Mouse (Mus musculus) embryonic facial prominence, embryonic 10.5 days (tissue): ENCODE measurements around the gene Zfp74. TPM values are rescaled to one million over a fixed set of nuclear protein-coding genes. Genes with fewer than 3 reads are reported as not detected.
"Not testable (repeated sequence)": the region's sequence is repeated elsewhere in the genome, so short reads cannot be mapped to it uniquely, and the experiment has no call there.

Source experiments
- DNase-seq: peaks from one replicate; pipeline ENCODE4 v3.0.0-alpha.2; 2017; ENCODE audit warnings: low spot score
- H3K27ac ChIP-seq: fragments of 300-500 bp; sonication (generic); replicated peaks from 2 replicates; pipeline ENCODE4 v1.5.1; 2016; ENCODE audit warnings: mild to moderate bottlenecking
- H3K27me3 ChIP-seq: fragments of 300-500 bp; sonication (generic); replicated peaks from 2 replicates; pipeline ENCODE4 v1.6.1; 2016; ENCODE audit warnings: low read depth, mild to moderate bottlenecking; ENCODE audit not compliant: poor library complexity, severe bottlenecking
- H3K36me3 ChIP-seq: fragments of 300-500 bp; sonication (generic); replicated peaks from 2 replicates; pipeline ENCODE4 v1.6.1; 2016; ENCODE audit warnings: mild to moderate bottlenecking, moderate library complexity
- H3K4me1 ChIP-seq: fragments of 300-500 bp; sonication (generic); 2 replicates; pipeline ENCODE4 v1.6.1; 2016
- H3K4me3 ChIP-seq: fragments of 300-500 bp; sonication (generic); 2 replicates; pipeline ENCODE4 v1.5.1; 2016; ENCODE audit warnings: mild to moderate bottlenecking, moderate library complexity
- H3K9me3 ChIP-seq: fragments of 300-500 bp; sonication (generic); 2 replicates; pipeline ENCODE4 v1.6.1; 2016; ENCODE audit warnings: mild to moderate bottlenecking
- WGBS: fragments of 180-500 bp; shearing (Covaris S2); methylation state at CpG from one replicate; pipeline ENCODE4 v1.1.7; 2016; 5-methylcytosine and 5-hydroxymethylcytosine counted together
- polyA plus RNA-seq: library from polyadenylated mRNA; unstranded; fragments of >200 nt; fragmentation: Nextera tagmentation; extraction: Ambion mirVana; gene quantifications from 2 replicates; pipeline ENCODE4 v1.2.1, GENCODE M21; 2016

Gene Zfp74
- polyA plus RNA-seq, 1 experiment from 2014 or later, result 14.7 TPM

DNA sequence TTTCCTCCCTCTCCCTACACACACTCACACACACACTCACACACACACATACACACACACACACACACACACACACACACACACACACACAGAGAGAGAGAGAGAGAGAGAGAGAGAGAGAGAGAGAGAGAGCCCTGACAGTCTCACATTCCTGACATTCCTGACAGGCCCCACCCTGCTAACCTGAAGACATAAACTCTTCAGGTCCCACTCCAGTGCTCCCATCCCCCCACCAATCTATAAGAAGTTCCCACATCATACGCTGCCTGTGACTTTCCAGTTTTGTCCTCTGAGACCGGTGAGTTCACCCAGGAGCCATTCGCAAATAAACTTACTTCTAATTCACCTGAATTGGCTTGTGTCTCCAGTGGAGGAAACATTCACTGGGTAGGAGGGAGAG, 28.0 kb upstream of the Zfp74 start:
- 81% methylated on average over 3 of the region's 3 CpGs for WGBS
- Histone ChIP-seq H3K4me3 (no peak overlapping the region), H3K36me3 (peaks cover 15% of the 10 kb centered on the region), H3K27ac (no peak overlapping the region), H3K27me3 (no peaks in the 10 kb centered on the region), H3K9me3 (0 out of 2 replicates have a peak, but pooled peaks cover 2% of the 10 kb centered on the region), H3K4me1 (peaks cover 27% of the 10 kb centered on the region)
- peak; percentile 15 for DNase-seq

DNA sequence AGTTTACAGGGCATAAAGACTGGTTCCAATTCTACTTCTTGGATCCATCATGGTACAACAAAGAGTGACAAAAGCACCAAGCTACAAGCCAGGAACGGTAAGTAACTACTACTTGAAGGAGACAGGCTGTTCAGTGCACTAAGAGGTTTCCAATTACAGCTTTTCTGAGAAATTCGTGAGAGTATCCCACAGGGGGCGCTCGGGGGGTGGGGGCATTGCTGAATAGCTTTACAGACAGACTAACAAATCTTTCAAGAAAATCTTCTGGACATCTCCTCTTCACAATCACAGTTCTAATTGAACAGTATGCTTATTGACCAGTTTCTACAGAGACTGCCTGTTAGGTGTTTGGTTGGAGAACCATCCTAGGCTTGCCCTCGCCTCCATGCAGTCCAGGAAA, 27.6 kb upstream of the Zfp74 start:
- WGBS, result 49% methylated on average over 5 of the region's 5 CpGs
- Histone ChIP-seq H3K4me1 (peaks cover 27% of the 10 kb centered on the region), H3K27me3 (no peaks in the 10 kb centered on the region)

GRCm38 (mm10) chr7:29980761-29981160, 26.9 kb upstream of the Zfp74 start:
- H3K4me3 ChIP-seq, result no peak overlapping the region
- H3K4me1 ChIP-seq, result peaks cover 27% of the 10 kb centered on the region
- 0 out of 2 replicates have a peak, but pooled peaks cover 2% of the 10 kb centered on the region for H3K9me3 ChIP-seq
- peaks cover 4% of the 10 kb centered on the region for H3K36me3 ChIP-seq
- no peak overlapping the region for H3K27ac ChIP-seq
- 93% methylated on average over 1 of the region's 1 CpGs for WGBS
- H3K27me3 ChIP-seq, result no peaks in the 10 kb centered on the region
- DNase-seq, result no peak

More for the DNA sequence above, 27.6 kb upstream of the Zfp74 start:
- no peak overlapping the region for H3K27ac ChIP-seq
- DNase-seq, result peak; percentile 23
- peaks cover 11% of the 10 kb centered on the region for H3K36me3 ChIP-seq
- no peak overlapping the region for H3K4me3 ChIP-seq
- H3K9me3 ChIP-seq, result 0 out of 2 replicates have a peak, but pooled peaks cover 2% of the 10 kb centered on the region

- no peak for DNase-seq
- no peak overlapping the region for H3K27ac ChIP-seq
- H3K9me3 ChIP-seq, result peaks cover 6% of the 10 kb centered on the region; the same call in 1 of the 2 replicates
- no peaks in the 10 kb centered on the region for H3K4me1 ChIP-seq
- H3K36me3 ChIP-seq, result no peaks in the 10 kb centered on the region
- no peaks in the 10 kb centered on the region for H3K27me3 ChIP-seq
- 84% methylated on average over 9 of the region's 9 CpGs for WGBS
- H3K4me3 ChIP-seq, result no peak overlapping the region
Measured at GRCm38 (mm10) chr7:29970686-29971085, 16.8 kb upstream of the Zfp74 start.

DNA sequence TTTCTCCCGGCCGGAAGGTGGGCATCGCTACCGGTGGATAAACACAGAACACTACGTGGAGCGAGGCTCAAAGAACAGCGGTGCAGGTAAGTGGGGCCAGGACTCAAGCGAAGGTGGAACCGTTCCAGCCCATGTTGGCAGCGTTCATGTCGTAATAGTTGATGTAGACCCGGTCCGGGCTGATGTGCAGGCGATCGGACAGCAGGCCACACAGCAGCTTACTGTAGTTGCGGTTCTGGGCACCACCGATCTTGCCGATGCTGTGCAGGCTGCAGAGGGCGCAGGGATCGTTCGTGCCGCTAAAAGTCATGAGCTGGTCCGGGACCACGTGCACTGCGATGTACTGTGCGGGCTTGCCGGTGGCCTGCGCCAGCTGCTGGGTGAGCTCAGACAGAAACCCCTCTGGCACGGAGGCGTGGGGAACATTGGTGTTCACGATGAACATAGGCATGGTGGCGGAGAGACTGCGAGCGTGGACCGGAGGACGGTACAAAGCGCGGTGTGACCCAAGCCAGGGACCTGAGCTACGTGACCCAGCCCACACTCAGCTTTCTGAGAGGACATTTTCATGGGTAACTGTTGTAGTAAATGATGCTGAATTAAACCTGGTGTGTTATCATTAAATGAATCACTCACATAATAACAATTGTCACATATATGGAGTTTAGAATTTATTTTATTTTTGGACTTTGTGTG, 11.4 kb upstream of the Zfp74 start:
- not testable (repeated sequence) for H3K36me3 ChIP-seq, H3K27me3 ChIP-seq, H3K4me1 ChIP-seq, H3K27ac ChIP-seq, H3K4me3 ChIP-seq, DNase-seq
- WGBS, result 49% methylated on average over 39 of the region's 39 CpGs
- peaks cover 11% of the 10 kb centered on the region; the same call in 1 of the 2 replicates for H3K9me3 ChIP-seq

DNA sequence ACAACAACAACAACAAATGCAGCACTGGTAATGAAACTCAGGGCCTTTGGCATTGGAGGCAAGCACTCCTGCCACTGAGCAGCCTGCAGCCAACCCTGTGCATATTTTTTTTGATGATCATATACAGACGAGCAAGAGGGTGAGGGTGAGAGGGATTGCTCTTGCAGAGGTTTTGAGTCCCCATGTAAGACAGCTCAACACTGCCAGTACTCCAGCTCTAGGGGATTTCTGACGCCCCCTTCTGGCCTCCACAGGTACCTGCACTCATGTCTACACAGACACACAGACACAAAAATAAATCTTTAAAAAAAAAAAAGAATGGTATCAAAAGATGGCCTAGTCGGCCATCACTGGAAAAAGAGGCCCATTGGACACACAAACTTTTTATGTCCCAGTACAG, 5.1 kb upstream of the Zfp74 start:
- H3K27me3 ChIP-seq, result no peaks in the 10 kb centered on the region
- DNase-seq, result no peak
- no peaks in the 10 kb centered on the region for H3K36me3 ChIP-seq
- 0 out of 2 replicates have a peak, but pooled peaks cover 6% of the 10 kb centered on the region for H3K4me1 ChIP-seq
- H3K27ac ChIP-seq, result no peak overlapping the region
- 49% methylated on average over 3 of the region's 3 CpGs for WGBS
- H3K4me3 ChIP-seq, result no peak overlapping the region
- H3K9me3 ChIP-seq, result 0 out of 2 replicates have a peak, but pooled peaks cover 2% of the 10 kb centered on the region

DNA sequence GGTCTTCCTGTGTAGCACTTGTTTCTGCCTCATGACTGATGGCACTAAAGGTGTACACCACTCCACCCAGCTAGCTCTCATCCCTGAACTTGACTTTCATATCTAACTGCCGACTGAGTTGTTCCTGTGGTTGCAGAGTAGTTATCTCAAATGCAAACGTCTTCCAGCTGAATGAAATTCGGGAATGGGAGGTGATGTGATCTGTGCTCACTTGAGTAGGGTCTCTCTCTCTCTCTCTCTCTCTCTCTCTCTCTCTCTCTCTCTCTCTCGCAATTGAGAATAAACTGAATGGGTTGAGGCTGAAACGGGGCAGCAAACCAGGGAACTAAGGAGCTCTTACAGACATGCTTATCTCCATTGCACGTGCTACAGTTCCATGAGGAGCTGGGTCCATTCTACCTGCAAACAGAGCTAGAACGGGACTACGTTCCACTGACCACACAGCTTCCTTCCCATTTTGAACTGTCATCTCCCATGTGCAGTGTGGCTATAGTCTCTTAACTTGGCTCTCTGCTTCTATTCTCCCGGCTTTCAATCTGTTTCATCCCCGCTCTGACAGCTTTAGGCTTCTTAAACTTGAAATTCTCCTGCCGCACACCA, 4.3 kb upstream of the Zfp74 start:
- Histone ChIP-seq H3K27me3 (no peaks in the 10 kb centered on the region), H3K9me3 (0 out of 2 replicates have a peak, but pooled peaks cover 2% of the 10 kb centered on the region), H3K27ac (no peak overlapping the region), H3K36me3 (no peaks in the 10 kb centered on the region), H3K4me1 (peaks cover 6% of the 10 kb centered on the region; the same call in 1 of the 2 replicates), H3K4me3 (no peak overlapping the region)
- 89% methylated on average over 11 of the region's 11 CpGs for WGBS
- DNase-seq, result no peak

DNA sequence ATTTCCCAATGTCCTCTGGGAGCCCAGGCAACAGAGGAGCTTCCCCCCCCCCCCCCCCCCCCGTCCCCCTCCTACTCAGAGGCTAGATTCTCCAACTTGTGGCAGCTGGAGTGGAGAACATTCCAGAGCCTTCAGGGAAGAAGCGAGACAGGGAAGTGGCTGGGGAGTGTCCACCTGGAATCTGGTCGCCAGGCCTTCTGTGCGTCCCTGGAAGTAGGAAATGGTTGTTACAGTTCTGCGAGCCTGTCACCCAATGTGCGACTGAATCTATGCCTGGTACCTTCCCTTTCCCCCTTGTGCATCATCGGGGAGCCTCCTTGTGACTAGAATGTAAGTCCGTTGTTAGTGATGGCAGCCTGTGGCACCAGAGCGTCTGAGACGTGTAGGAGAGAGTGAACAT, 2.4 kb upstream of the Zfp74 start:
- Histone ChIP-seq H3K9me3 (no peaks in the 10 kb centered on the region), H3K36me3 (peaks cover 4% of the 10 kb centered on the region), H3K4me1 (peaks cover 10% of the 10 kb centered on the region; the same call in 1 of the 2 replicates), H3K4me3 (0 out of 2 replicates have a peak overlapping the region, but pooled peaks have one; percentile 3), H3K27me3 (no peaks in the 10 kb centered on the region), H3K27ac (no peak overlapping the region)
- WGBS, result 72% methylated on average over 9 of the region's 10 CpGs
- DNase-seq, result peak; percentile 11

DNA sequence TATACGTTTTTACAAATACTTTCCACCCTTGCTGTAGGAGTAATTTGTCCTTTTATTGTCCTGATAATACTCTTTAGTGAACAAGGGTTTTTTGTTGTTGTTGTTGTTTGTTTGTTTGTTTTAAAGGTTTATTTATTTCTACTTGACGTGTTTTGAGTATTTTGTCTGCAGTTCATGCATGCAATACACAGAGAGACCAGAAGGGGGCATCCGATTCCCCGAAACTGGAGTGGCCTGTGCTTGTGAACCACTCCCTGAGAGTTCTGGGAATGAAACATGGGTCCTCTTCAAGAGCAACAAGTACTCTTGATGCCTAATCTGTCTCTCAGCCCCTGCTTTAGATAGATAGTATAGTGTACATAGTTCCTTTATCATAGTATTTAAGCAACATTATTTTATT, 842 bp upstream of the Zfp74 start:
- Histone ChIP-seq H3K4me1 (peaks cover 10% of the 10 kb centered on the region; the same call in 1 of the 2 replicates), H3K27ac (no peak overlapping the region), H3K27me3 (no peaks in the 10 kb centered on the region), H3K9me3 (no peaks in the 10 kb centered on the region), H3K4me3 (peak overlapping the region; percentile 66), H3K36me3 (peaks cover 19% of the 10 kb centered on the region)
- WGBS, result 19% methylated on average over 4 of the region's 4 CpGs
- DNase-seq, result peak; percentile 65

GRCm38 (mm10) chr7:29953086-29953485, 803 bp downstream of the Zfp74 start:
- DNase-seq, result no peak

GRCm38 (mm10) chr7:29944201-29944600, 9.7 kb downstream of the Zfp74 start:
- H3K36me3 ChIP-seq, result peaks cover 84% of the 10 kb centered on the region
- H3K4me1 ChIP-seq, result no peaks in the 10 kb centered on the region
- H3K27me3 ChIP-seq, result no peaks in the 10 kb centered on the region
- DNase-seq, result no peak
- H3K9me3 ChIP-seq, result no peaks in the 10 kb centered on the region
- WGBS, result 86% methylated on average over 2 of the region's 2 CpGs
- H3K4me3 ChIP-seq, result no peak overlapping the region
- H3K27ac ChIP-seq, result no peak overlapping the region

More at GRCm38 (mm10) chr7:29953086-29953485, 803 bp downstream of the Zfp74 start:
- H3K27me3 ChIP-seq, result no peaks in the 10 kb centered on the region
- peaks cover 34% of the 10 kb centered on the region for H3K36me3 ChIP-seq
- H3K4me1 ChIP-seq, result peaks cover 10% of the 10 kb centered on the region; the same call in 1 of the 2 replicates
- peak overlapping the region; percentile 93 for H3K27ac ChIP-seq
- 61% methylated on average over 10 of the region's 10 CpGs for WGBS
- H3K9me3 ChIP-seq, result no peaks in the 10 kb centered on the region
- peak overlapping the region; percentile 66 for H3K4me3 ChIP-seq

DNA sequence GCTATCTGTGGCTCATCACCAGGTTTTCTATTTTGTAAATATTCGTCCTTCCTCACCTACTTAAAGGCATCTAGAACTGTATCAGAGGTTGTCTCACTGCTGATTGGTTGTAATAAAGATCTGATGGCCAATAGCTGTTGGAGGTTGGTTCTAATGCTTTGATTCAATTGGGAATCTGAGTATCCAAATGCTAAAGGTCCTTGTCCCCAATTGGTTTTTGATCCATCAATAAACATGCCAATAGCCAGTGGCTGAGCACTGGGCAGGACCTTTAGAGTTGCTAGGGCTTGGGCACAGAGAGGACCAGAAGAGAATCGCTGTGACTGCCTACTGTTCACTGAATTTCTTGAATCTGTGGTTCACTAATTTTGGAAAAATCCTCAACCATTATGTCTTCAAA, 10.2 kb downstream of the Zfp74 start:
- H3K27me3 ChIP-seq, result no peaks in the 10 kb centered on the region
- DNase-seq, result no peak
- no peaks in the 10 kb centered on the region for H3K4me1 ChIP-seq
- H3K36me3 ChIP-seq, result peaks cover 79% of the 10 kb centered on the region
- H3K4me3 ChIP-seq, result no peak overlapping the region
- WGBS, result 79% methylated on average over 2 of the region's 2 CpGs
- no peak overlapping the region for H3K27ac ChIP-seq
- H3K9me3 ChIP-seq, result no peaks in the 10 kb centered on the region

GRCm38 (mm10) chr7:29942740-29943139, 11.1 kb downstream of the Zfp74 start:
- no peaks in the 10 kb centered on the region for H3K4me1 ChIP-seq
- no peaks in the 10 kb centered on the region for H3K27me3 ChIP-seq
- no peak overlapping the region for H3K4me3 ChIP-seq
- no peaks in the 10 kb centered on the region for H3K9me3 ChIP-seq
- no peak overlapping the region for H3K27ac ChIP-seq
- no peak for DNase-seq
- WGBS, result 50% methylated on average over 2 of the region's 2 CpGs
- H3K36me3 ChIP-seq, result peaks cover 77% of the 10 kb centered on the region
